Mouse (Mus musculus) intestine, embryonic 14.5 days (tissue): ENCODE measurements around the gene Odf2l. TPM values are rescaled to one million over a fixed set of nuclear protein-coding genes. Genes with fewer than 3 reads are reported as not detected.
A peak's percentile ranks its signal among the peaks of the same experiment; 100 is the strongest.

Source experiments
- ATAC-seq: fragments of 200-750 bp; cut with Nextera tagmentation; replicated peaks from 2 replicates; pipeline ENCODE4 v1.8.0; 2017; ENCODE audit warnings: low read depth, moderate number of reproducible peaks, moderate TSS enrichment, moderate library complexity; ENCODE audit not compliant: low FRiP score, low TSS enrichment
- DNase-seq: peaks from one replicate; pipeline ENCODE4 v3.0.0-alpha.2; 2018; ENCODE audit warnings: low spot score
- H3K27ac ChIP-seq: fragments of 300-500 bp; sonication (generic); 2 replicates; pipeline ENCODE4 v1.5.1; 2014; ENCODE audit warnings: low read depth, mild to moderate bottlenecking, control low read depth
- H3K27me3 ChIP-seq: fragments of 300-500 bp; sonication (generic); replicated peaks from 2 replicates; pipeline ENCODE4 v1.6.1; 2014; ENCODE audit warnings: low read length, control low read depth; ENCODE audit not compliant: control insufficient read depth, insufficient read depth
- H3K36me3 ChIP-seq: fragments of 300-500 bp; sonication (generic); 2 replicates; pipeline ENCODE4 v1.6.1; 2014; ENCODE audit warnings: low read length, control low read depth; ENCODE audit not compliant: control insufficient read depth, insufficient read depth
- H3K4me1 ChIP-seq: fragments of 300-500 bp; sonication (generic); replicated peaks from 2 replicates; pipeline ENCODE4 v1.6.1; 2014; ENCODE audit warnings: low read length, control low read depth, mixed read lengths; ENCODE audit not compliant: control insufficient read depth, insufficient read depth
- H3K4me2 ChIP-seq: fragments of 300-500 bp; sonication (generic); 2 replicates; pipeline ENCODE4 v1.6.1; 2014; ENCODE audit warnings: low read length
- H3K4me3 ChIP-seq: fragments of 300-500 bp; sonication (generic); 2 replicates; pipeline ENCODE4 v1.5.1; 2014; ENCODE audit warnings: low read depth, low read length, control low read depth, mixed read lengths
- H3K9ac ChIP-seq: fragments of 300-500 bp; sonication (generic); 2 replicates; pipeline ENCODE4 v1.6.1; 2014; ENCODE audit warnings: mild to moderate bottlenecking, low read length
- H3K9me3 ChIP-seq: fragments of 300-500 bp; sonication (generic); 2 replicates; pipeline ENCODE4 v1.6.1; 2016; ENCODE audit warnings: low read length, control low read depth; ENCODE audit not compliant: control insufficient read depth
- WGBS: fragments of 180-500 bp; shearing (Covaris S2); extraction: QIAGEN DNeasy Blood & Tissue Kit; methylation state at CpG from one replicate; pipeline ENCODE4 v1.1.7; 2014; 5-methylcytosine and 5-hydroxymethylcytosine counted together
- polyA plus RNA-seq: library from polyadenylated mRNA; unstranded; fragments of >200 nt; fragmentation: Nextera tagmentation; extraction: Ambion mirVana; gene quantifications from 2 replicates; pipeline ENCODE4 v1.2.1, GENCODE M21; 2014

Gene Odf2l
- 14.8 and 18.7 TPM in 2 replicates for polyA plus RNA-seq

- Histone ChIP-seq H3K4me3 (peak within 1 kb of the TSS; percentile 81), H3K36me3 (no peaks in the 10 kb centered on the region), H3K9me3 (no peaks in the 10 kb centered on the region), H3K9ac (peak within 1 kb of the TSS; percentile 81), H3K4me1 (peaks cover 12% of the 10 kb centered on the region; the same call in 1 of the 2 replicates), H3K27me3 (no peaks in the 10 kb centered on the region), H3K4me2 (peak within 1 kb of the TSS; percentile 83), H3K27ac (peak within 1 kb of the TSS; percentile 99)
- DNase-seq (peak; percentile 99), ATAC-seq (peak; percentile 99)
- under 1% methylated on average over 57 of the region's 57 CpGs for WGBS
These were observed at the start of gene Odf2l for GRCm38 (mm10) chr3:145118254-145119001. Odf2l (plus strand) TSS chr3:145118588.

GRCm38 (mm10) chr3:145068964-145069363, 49.4 kb upstream of the Odf2l start:
- DNase-seq: no peak
- H3K27ac ChIP-seq: no peak overlapping the region
- H3K4me1 ChIP-seq: no peaks in the 10 kb centered on the region
- no peaks in the 10 kb centered on the region for H3K9me3 ChIP-seq
- ATAC-seq: no peak
- 86% methylated on average over 4 of the region's 4 CpGs for WGBS
- H3K36me3 ChIP-seq: no peaks in the 10 kb centered on the region
- H3K4me2 ChIP-seq: no peak overlapping the region
- H3K4me3 ChIP-seq: no peak overlapping the region
- H3K9ac ChIP-seq: no peak overlapping the region
- H3K27me3 ChIP-seq: no peaks in the 10 kb centered on the region

- Histone ChIP-seq H3K4me2 (no peak overlapping the region), H3K9me3 (no peaks in the 10 kb centered on the region), H3K27me3 (no peaks in the 10 kb centered on the region), H3K9ac (no peak overlapping the region), H3K4me1 (no peaks in the 10 kb centered on the region), H3K4me3 (no peak overlapping the region), H3K27ac (no peak overlapping the region), H3K36me3 (no peaks in the 10 kb centered on the region)
- DNase-seq: no peak
- WGBS: 91% methylated on average over 3 of the region's 3 CpGs
- no peak for ATAC-seq
These were observed 46.0 kb upstream of the Odf2l start for GRCm38 (mm10) chr3:145072339-145072738.

GRCm38 (mm10) chr3:145078405-145078804, 40.0 kb upstream of the Odf2l start:
- Histone ChIP-seq H3K27ac (0 out of 2 replicates have a peak overlapping the region, but pooled peaks have one; percentile 40), H3K9me3 (no peaks in the 10 kb centered on the region), H3K36me3 (no peaks in the 10 kb centered on the region), H3K4me1 (0 out of 2 replicates have a peak, but pooled peaks cover 2% of the 10 kb centered on the region), H3K27me3 (no peaks in the 10 kb centered on the region), H3K9ac (no peak overlapping the region), H3K4me3 (no peak overlapping the region), H3K4me2 (no peak overlapping the region)
- WGBS: 38% methylated on average over 6 of the region's 6 CpGs
- DNase-seq: no peak
- 0 out of 2 replicates have a peak, but pooled peaks have one; percentile 50 for ATAC-seq

- H3K4me2 ChIP-seq: no peak overlapping the region
- no peak for DNase-seq
- H3K9me3 ChIP-seq: no peaks in the 10 kb centered on the region
- H3K9ac ChIP-seq: no peak overlapping the region
- no peak overlapping the region for H3K27ac ChIP-seq
- H3K36me3 ChIP-seq: no peaks in the 10 kb centered on the region
- no peak overlapping the region for H3K4me3 ChIP-seq
- 81% methylated on average over 8 of the region's 8 CpGs for WGBS
- 0 out of 2 replicates have a peak, but pooled peaks cover 2% of the 10 kb centered on the region for H3K4me1 ChIP-seq
- no peaks in the 10 kb centered on the region for H3K27me3 ChIP-seq
- no peak for ATAC-seq
These were observed 37.5 kb upstream of the Odf2l start for GRCm38 (mm10) chr3:145080904-145081303.

- Histone ChIP-seq H3K4me2 (no peak overlapping the region), H3K4me1 (0 out of 2 replicates have a peak, but pooled peaks cover 2% of the 10 kb centered on the region), H3K27ac (no peak overlapping the region), H3K9ac (no peak overlapping the region), H3K27me3 (no peaks in the 10 kb centered on the region), H3K9me3 (no peaks in the 10 kb centered on the region), H3K4me3 (no peak overlapping the region), H3K36me3 (no peaks in the 10 kb centered on the region)
- DNase-seq (no peak), ATAC-seq (no peak)
- 53% methylated on average over 1 of the region's 1 CpGs for WGBS
These were observed 35.3 kb upstream of the Odf2l start for GRCm38 (mm10) chr3:145083081-145083480.

GRCm38 (mm10) chr3:145086180-145086579, 32.2 kb upstream of the Odf2l start:
- Histone ChIP-seq H3K27ac (no peak overlapping the region), H3K9me3 (no peaks in the 10 kb centered on the region), H3K4me3 (no peak overlapping the region), H3K36me3 (no peaks in the 10 kb centered on the region), H3K4me1 (no peaks in the 10 kb centered on the region), H3K4me2 (no peak overlapping the region), H3K9ac (no peak overlapping the region), H3K27me3 (no peaks in the 10 kb centered on the region)
- no peak for ATAC-seq
- DNase-seq: no peak
- 89% methylated on average over 14 of the region's 14 CpGs for WGBS

- Histone ChIP-seq H3K4me2 (no peak overlapping the region), H3K9ac (no peak overlapping the region), H3K9me3 (no peaks in the 10 kb centered on the region), H3K27me3 (no peaks in the 10 kb centered on the region), H3K4me1 (no peaks in the 10 kb centered on the region), H3K36me3 (no peaks in the 10 kb centered on the region), H3K4me3 (no peak overlapping the region), H3K27ac (no peak overlapping the region)
- no peak for DNase-seq
- 35% methylated on average over 8 of the region's 8 CpGs for WGBS
- ATAC-seq: no peak
These were observed 30.4 kb upstream of the Odf2l start for GRCm38 (mm10) chr3:145087857-145088598.
